Mouse (Mus musculus): ENCODE measurements around the gene Lrmda. TPM values are rescaled to one million over a fixed set of nuclear protein-coding genes. Genes with fewer than 3 reads are reported as not detected.

Gene Lrmda
- polyA plus RNA-seq, 1 experiment = 12.9 TPM

GRCm38 (mm10) chr14:22930488-22931046 is 911.1 kb downstream of the Lrmda start:
- Histone ChIP-seq H3K27ac (replicated peaks; ENCODE audit: low read depth, low read length) (no peak overlapping the region), H3K4me3 (ENCODE audit: insufficient read depth, low read depth, low read length) (no peak overlapping the region), H3K4me1 (ENCODE audit: control insufficient read depth, insufficient read depth, insufficient read length, low read length) (no peaks in the 10 kb centered on the region)

- Histone ChIP-seq H3K27ac (replicated peaks; ENCODE audit: low read depth, low read length) (no peak overlapping the region), H3K4me3 (ENCODE audit: insufficient read depth, low read depth, low read length) (no peak overlapping the region), H3K4me1 (ENCODE audit: control insufficient read depth, insufficient read depth, insufficient read length, low read length) (no peaks in the 10 kb centered on the region)
Measured at GRCm38 (mm10) chr14:22931114-22931822, 911.8 kb downstream of the Lrmda start.

GRCm38 (mm10) chr14:22936701-22937100 is 917.2 kb downstream of the Lrmda start:
- H3K27ac ChIP-seq (replicated peaks; ENCODE audit: low read depth, low read length) = no peak overlapping the region
- no peaks in the 10 kb centered on the region for H3K4me1 ChIP-seq (ENCODE audit: control insufficient read depth, insufficient read depth, insufficient read length, low read length)
- no peak overlapping the region for H3K4me3 ChIP-seq (ENCODE audit: insufficient read depth, low read depth, low read length)

- H3K4me3 ChIP-seq (ENCODE audit: insufficient read depth, low read depth, low read length) = no peak overlapping the region
- H3K4me1 ChIP-seq (ENCODE audit: control insufficient read depth, insufficient read depth, insufficient read length, low read length) = no peaks in the 10 kb centered on the region
- no peak overlapping the region for H3K27ac ChIP-seq (replicated peaks; ENCODE audit: low read depth, low read length)
Measured at GRCm38 (mm10) chr14:22940576-22940975, 921.1 kb downstream of the Lrmda start.

- Histone ChIP-seq H3K4me3 (ENCODE audit: insufficient read depth, low read depth, low read length) (no peak overlapping the region), H3K27ac (replicated peaks; ENCODE audit: low read depth, low read length) (no peak overlapping the region), H3K4me1 (ENCODE audit: control insufficient read depth, insufficient read depth, insufficient read length, low read length) (no peaks in the 10 kb centered on the region)
Measured at GRCm38 (mm10) chr14:22942569-22942968, 923.1 kb downstream of the Lrmda start.

- H3K4me1 ChIP-seq (ENCODE audit: control insufficient read depth, insufficient read depth, insufficient read length, low read length) = no peaks in the 10 kb centered on the region
- no peak overlapping the region for H3K27ac ChIP-seq (replicated peaks; ENCODE audit: low read depth, low read length)
- no peak overlapping the region for H3K4me3 ChIP-seq (ENCODE audit: insufficient read depth, low read depth, low read length)
Measured at GRCm38 (mm10) chr14:22949466-22949865, 930.0 kb downstream of the Lrmda start.

- Histone ChIP-seq H3K4me1 (ENCODE audit: control insufficient read depth, insufficient read depth, insufficient read length, low read length) (no peaks in the 10 kb centered on the region), H3K4me3 (ENCODE audit: insufficient read depth, low read depth, low read length) (no peak overlapping the region), H3K27ac (replicated peaks; ENCODE audit: low read depth, low read length) (no peak overlapping the region)
Measured at GRCm38 (mm10) chr14:22952981-22953380, 933.5 kb downstream of the Lrmda start.

- Histone ChIP-seq H3K4me3 (ENCODE audit: insufficient read depth, low read depth, low read length) (no peak overlapping the region), H3K27ac (replicated peaks; ENCODE audit: low read depth, low read length) (no peak overlapping the region), H3K4me1 (ENCODE audit: control insufficient read depth, insufficient read depth, insufficient read length, low read length) (no peaks in the 10 kb centered on the region)
Measured at GRCm38 (mm10) chr14:22960166-22960565, 940.7 kb downstream of the Lrmda start.

- H3K27ac ChIP-seq (replicated peaks; ENCODE audit: low read depth, low read length) = no peak overlapping the region
- H3K4me1 ChIP-seq (ENCODE audit: control insufficient read depth, insufficient read depth, insufficient read length, low read length) = no peaks in the 10 kb centered on the region
- no peak overlapping the region for H3K4me3 ChIP-seq (ENCODE audit: insufficient read depth, low read depth, low read length)
Measured at GRCm38 (mm10) chr14:22964796-22965660, 945.5 kb downstream of the Lrmda start.

- H3K4me1 ChIP-seq (ENCODE audit: control insufficient read depth, insufficient read depth, insufficient read length, low read length) = no peaks in the 10 kb centered on the region
- no peak overlapping the region for H3K27ac ChIP-seq (replicated peaks; ENCODE audit: low read depth, low read length)
- H3K4me3 ChIP-seq (ENCODE audit: insufficient read depth, low read depth, low read length) = no peak overlapping the region
Measured at GRCm38 (mm10) chr14:22968705-22969104, 949.2 kb downstream of the Lrmda start.

GRCm38 (mm10) chr14:22986736-22987135 is 967.2 kb downstream of the Lrmda start:
- H3K27ac ChIP-seq (replicated peaks; ENCODE audit: low read depth, low read length) = no peak overlapping the region; the same call in 1 of the 2 replicates
- H3K4me1 ChIP-seq (ENCODE audit: control insufficient read depth, insufficient read depth, insufficient read length, low read length) = no peaks in the 10 kb centered on the region
- H3K4me3 ChIP-seq (ENCODE audit: insufficient read depth, low read depth, low read length) = no peak overlapping the region

GRCm38 (mm10) chr14:22988090-22988669 is 968.7 kb downstream of the Lrmda start:
- H3K27ac ChIP-seq (replicated peaks; ENCODE audit: low read depth, low read length) = no peak overlapping the region
- no peak overlapping the region for H3K4me3 ChIP-seq (ENCODE audit: insufficient read depth, low read depth, low read length)
- H3K4me1 ChIP-seq (ENCODE audit: control insufficient read depth, insufficient read depth, insufficient read length, low read length) = no peaks in the 10 kb centered on the region

GRCm38 (mm10) chr14:22995184-22995935 is 975.8 kb downstream of the Lrmda start:
- no peaks in the 10 kb centered on the region for H3K4me1 ChIP-seq (ENCODE audit: control insufficient read depth, insufficient read depth, insufficient read length, low read length)
- no peak overlapping the region for H3K27ac ChIP-seq (replicated peaks; ENCODE audit: low read depth, low read length)
- no peak overlapping the region for H3K4me3 ChIP-seq (ENCODE audit: insufficient read depth, low read depth, low read length)

- Histone ChIP-seq H3K27ac (replicated peaks; ENCODE audit: low read depth, low read length) (no peak overlapping the region), H3K4me3 (ENCODE audit: insufficient read depth, low read depth, low read length) (no peak overlapping the region), H3K4me1 (ENCODE audit: control insufficient read depth, insufficient read depth, insufficient read length, low read length) (no peaks in the 10 kb centered on the region)
Measured at GRCm38 (mm10) chr14:22998906-22999305, 979.4 kb downstream of the Lrmda start.

GRCm38 (mm10) chr14:23011989-23012388 is 992.5 kb downstream of the Lrmda start:
- H3K4me3 ChIP-seq (ENCODE audit: insufficient read depth, low read depth, low read length) = no peak overlapping the region
- H3K27ac ChIP-seq (replicated peaks; ENCODE audit: low read depth, low read length) = no peak overlapping the region
- H3K4me1 ChIP-seq (ENCODE audit: control insufficient read depth, insufficient read depth, insufficient read length, low read length) = peaks cover 4% of the 10 kb centered on the region

Data from brown adipose tissue, adult 24 weeks (tissue).